Mouse (Mus musculus): Measurements from ENCODE around the gene Krt26. TPM values are rescaled to one million over a fixed set of nuclear protein-coding genes. Genes with fewer than 3 reads are reported as not detected.

Gene Krt26
- polyA plus RNA-seq (2014; fragmentation: Nextera tagmentation; extraction: Ambion mirVana) = 0.68 and 0.94 TPM in 2 replicates

- no peaks in the 10 kb centered on the region for H3K36me3 ChIP-seq (ENCODE audit: control insufficient read depth, insufficient read depth, low read length)
- no peaks in the 10 kb centered on the region for H3K9me3 ChIP-seq (ENCODE audit: control insufficient read depth, low read length)
- H3K27me3 ChIP-seq (ENCODE audit: control insufficient read depth, insufficient read depth, low read length) = no peaks in the 10 kb centered on the region
- H3K9ac ChIP-seq (ENCODE audit: low read length) = no peak within 1 kb of the TSS
- H3K4me3 ChIP-seq (ENCODE audit: low read depth, low read length) = no peak within 1 kb of the TSS
- H3K4me2 ChIP-seq = no peak within 1 kb of the TSS
- H3K4me1 ChIP-seq (ENCODE audit: control insufficient read depth, insufficient read depth, low read length) = peaks cover 4% of the 10 kb centered on the region; the same call in 1 of the 2 replicates
- no peak for ATAC-seq (ENCODE audit: low FRiP score)
- no peak for DNase-seq (ENCODE audit: low spot score, missing footprints)
- WGBS = 93% methylated on average over 11 of the region's 11 CpGs
- H3K27ac ChIP-seq (ENCODE audit: low read depth, low read length) = no peak within 1 kb of the TSS
Measured at GRCm38 (mm10) chr11:99337866-99338265, at the start of gene Krt26. Gene Krt26 (minus strand): TSS chr11:99337966.

GRCm38 (mm10) chr11:99385813-99386721 lies 48.3 kb upstream of the Krt26 start:
- WGBS = 1% methylated on average over 71 of the region's 71 CpGs
- peak overlapping the region; percentile 82 for H3K9ac ChIP-seq (ENCODE audit: low read length)
- ATAC-seq (ENCODE audit: low FRiP score) = peak; percentile 85
- H3K27me3 ChIP-seq (ENCODE audit: control insufficient read depth, insufficient read depth, low read length) = no peaks in the 10 kb centered on the region
- peak; percentile 96 for DNase-seq (ENCODE audit: low spot score, missing footprints)
- peak overlapping the region; percentile 52 for H3K4me3 ChIP-seq (ENCODE audit: low read depth, low read length)
- H3K4me2 ChIP-seq = peak overlapping the region; percentile 65
- H3K4me1 ChIP-seq (ENCODE audit: control insufficient read depth, insufficient read depth, low read length) = no peaks in the 10 kb centered on the region
- no peaks in the 10 kb centered on the region for H3K9me3 ChIP-seq (ENCODE audit: control insufficient read depth, low read length)
- peak overlapping the region; percentile 91 for H3K27ac ChIP-seq (ENCODE audit: low read depth, low read length)
- H3K36me3 ChIP-seq (ENCODE audit: control insufficient read depth, insufficient read depth, low read length) = no peaks in the 10 kb centered on the region

GRCm38 (mm10) chr11:99379568-99379967 lies 41.8 kb upstream of the Krt26 start:
- H3K9me3 ChIP-seq (ENCODE audit: control insufficient read depth, low read length) = no peaks in the 10 kb centered on the region
- H3K4me1 ChIP-seq (ENCODE audit: control insufficient read depth, insufficient read depth, low read length) = no peaks in the 10 kb centered on the region
- H3K4me3 ChIP-seq (ENCODE audit: low read depth, low read length) = no peak overlapping the region
- DNase-seq (ENCODE audit: low spot score, missing footprints) (peak; percentile 95), ATAC-seq (ENCODE audit: low FRiP score) (0 out of 2 replicates have a peak, but pooled peaks have one; percentile 40)
- H3K4me2 ChIP-seq = no peak overlapping the region
- 19% methylated on average over 5 of the region's 5 CpGs for WGBS
- no peak overlapping the region for H3K9ac ChIP-seq (ENCODE audit: low read length)
- H3K27ac ChIP-seq (ENCODE audit: low read depth, low read length) = no peak overlapping the region
- no peaks in the 10 kb centered on the region for H3K27me3 ChIP-seq (ENCODE audit: control insufficient read depth, insufficient read depth, low read length)
- H3K36me3 ChIP-seq (ENCODE audit: control insufficient read depth, insufficient read depth, low read length) = no peaks in the 10 kb centered on the region

- no peak for DNase-seq (ENCODE audit: low spot score, missing footprints)
- Histone ChIP-seq H3K27me3 (ENCODE audit: control insufficient read depth, insufficient read depth, low read length) (no peaks in the 10 kb centered on the region), H3K9ac (ENCODE audit: low read length) (no peak within 1 kb of the TSS), H3K27ac (ENCODE audit: low read depth, low read length) (no peak within 1 kb of the TSS), H3K4me3 (ENCODE audit: low read depth, low read length) (no peak within 1 kb of the TSS), H3K9me3 (ENCODE audit: control insufficient read depth, low read length) (no peaks in the 10 kb centered on the region), H3K4me2 (no peak within 1 kb of the TSS), H3K4me1 (ENCODE audit: control insufficient read depth, insufficient read depth, low read length) (no peaks in the 10 kb centered on the region), H3K36me3 (ENCODE audit: control insufficient read depth, insufficient read depth, low read length) (no peaks in the 10 kb centered on the region)
- 88% methylated on average over 13 of the region's 13 CpGs for WGBS
- no peak for ATAC-seq (ENCODE audit: low FRiP score)
Measured at GRCm38 (mm10) chr11:99374803-99375202, 37.0 kb upstream of the Krt26 start, which contains the start of gene Krt28. Gene Krt28 (minus strand): TSS chr11:99374903.

GRCm38 (mm10) chr11:99369853-99370451 lies 32.2 kb upstream of the Krt26 start:
- 83% methylated on average over 8 of the region's 8 CpGs for WGBS
- Histone ChIP-seq H3K4me1 (ENCODE audit: control insufficient read depth, insufficient read depth, low read length) (no peaks in the 10 kb centered on the region), H3K36me3 (ENCODE audit: control insufficient read depth, insufficient read depth, low read length) (no peaks in the 10 kb centered on the region), H3K9me3 (ENCODE audit: control insufficient read depth, low read length) (no peaks in the 10 kb centered on the region), H3K27ac (ENCODE audit: low read depth, low read length) (no peak overlapping the region), H3K4me3 (ENCODE audit: low read depth, low read length) (no peak overlapping the region), H3K4me2 (no peak overlapping the region), H3K27me3 (ENCODE audit: control insufficient read depth, insufficient read depth, low read length) (no peaks in the 10 kb centered on the region), H3K9ac (ENCODE audit: low read length) (no peak overlapping the region)
- DNase-seq (ENCODE audit: low spot score, missing footprints) = no peak
- no peak for ATAC-seq (ENCODE audit: low FRiP score)

GRCm38 (mm10) chr11:99369229-99369628 lies 31.5 kb upstream of the Krt26 start:
- 16% methylated on average over 3 of the region's 3 CpGs for WGBS
- no peak overlapping the region for H3K27ac ChIP-seq (ENCODE audit: low read depth, low read length)

GRCm38 (mm10) chr11:99366791-99367190 lies 29.0 kb upstream of the Krt26 start:
- H3K4me2 ChIP-seq = no peak overlapping the region
- WGBS = 50% methylated on average over 10 of the region's 10 CpGs
- no peak for ATAC-seq (ENCODE audit: low FRiP score)

More at GRCm38 (mm10) chr11:99369229-99369628, 31.5 kb upstream of the Krt26 start:
- H3K36me3 ChIP-seq (ENCODE audit: control insufficient read depth, insufficient read depth, low read length) = no peaks in the 10 kb centered on the region
- H3K4me2 ChIP-seq = no peak overlapping the region
- DNase-seq (ENCODE audit: low spot score, missing footprints) (peak; percentile 83), ATAC-seq (ENCODE audit: low FRiP score) (no peak)
- no peak overlapping the region for H3K4me3 ChIP-seq (ENCODE audit: low read depth, low read length)
- no peaks in the 10 kb centered on the region for H3K4me1 ChIP-seq (ENCODE audit: control insufficient read depth, insufficient read depth, low read length)
- H3K27me3 ChIP-seq (ENCODE audit: control insufficient read depth, insufficient read depth, low read length) = no peaks in the 10 kb centered on the region
- H3K9ac ChIP-seq (ENCODE audit: low read length) = no peak overlapping the region
- H3K9me3 ChIP-seq (ENCODE audit: control insufficient read depth, low read length) = no peaks in the 10 kb centered on the region

GRCm38 (mm10) chr11:99364412-99364811 lies 26.6 kb upstream of the Krt26 start:
- no peaks in the 10 kb centered on the region for H3K9me3 ChIP-seq (ENCODE audit: control insufficient read depth, low read length)
- ATAC-seq (ENCODE audit: low FRiP score) (no peak), DNase-seq (ENCODE audit: low spot score, missing footprints) (peak; percentile 91)
- H3K27me3 ChIP-seq (ENCODE audit: control insufficient read depth, insufficient read depth, low read length) = no peaks in the 10 kb centered on the region
- H3K4me3 ChIP-seq (ENCODE audit: low read depth, low read length) = no peak overlapping the region
- H3K27ac ChIP-seq (ENCODE audit: low read depth, low read length) = no peak overlapping the region
- H3K4me1 ChIP-seq (ENCODE audit: control insufficient read depth, insufficient read depth, low read length) = no peaks in the 10 kb centered on the region
- H3K9ac ChIP-seq (ENCODE audit: low read length) = no peak overlapping the region
- no peak overlapping the region for H3K4me2 ChIP-seq
- 24% methylated on average over 9 of the region's 9 CpGs for WGBS
- no peaks in the 10 kb centered on the region for H3K36me3 ChIP-seq (ENCODE audit: control insufficient read depth, insufficient read depth, low read length)

More at GRCm38 (mm10) chr11:99366791-99367190, 29.0 kb upstream of the Krt26 start:
- Histone ChIP-seq H3K36me3 (ENCODE audit: control insufficient read depth, insufficient read depth, low read length) (no peaks in the 10 kb centered on the region), H3K27me3 (ENCODE audit: control insufficient read depth, insufficient read depth, low read length) (no peaks in the 10 kb centered on the region), H3K4me3 (ENCODE audit: low read depth, low read length) (no peak overlapping the region), H3K9ac (ENCODE audit: low read length) (no peak overlapping the region), H3K27ac (ENCODE audit: low read depth, low read length) (no peak overlapping the region), H3K9me3 (ENCODE audit: control insufficient read depth, low read length) (no peaks in the 10 kb centered on the region), H3K4me1 (ENCODE audit: control insufficient read depth, insufficient read depth, low read length) (no peaks in the 10 kb centered on the region)
- no peak for DNase-seq (ENCODE audit: low spot score, missing footprints)

GRCm38 (mm10) chr11:99361423-99361822 lies 23.7 kb upstream of the Krt26 start:
- H3K4me3 ChIP-seq (ENCODE audit: low read depth, low read length) = no peak overlapping the region
- H3K9ac ChIP-seq (ENCODE audit: low read length) = no peak overlapping the region
- H3K27me3 ChIP-seq (ENCODE audit: control insufficient read depth, insufficient read depth, low read length) = no peaks in the 10 kb centered on the region
- H3K4me2 ChIP-seq = no peak overlapping the region
- peak; percentile 80 for DNase-seq (ENCODE audit: low spot score, missing footprints)
- 90% methylated on average over 8 of the region's 8 CpGs for WGBS
- ATAC-seq (ENCODE audit: low FRiP score) = no peak
- H3K27ac ChIP-seq (ENCODE audit: low read depth, low read length) = no peak overlapping the region
- no peaks in the 10 kb centered on the region for H3K9me3 ChIP-seq (ENCODE audit: control insufficient read depth, low read length)
- H3K4me1 ChIP-seq (ENCODE audit: control insufficient read depth, insufficient read depth, low read length) = no peaks in the 10 kb centered on the region
- H3K36me3 ChIP-seq (ENCODE audit: control insufficient read depth, insufficient read depth, low read length) = no peaks in the 10 kb centered on the region
